10 mouse cellular contexts compared by ENCODE assay signal in genomic region chr2:121787767-121788166, GRCm38 (mm10). TPM values are rescaled to one million over a fixed set of nuclear protein-coding genes. Genes with fewer than 3 reads are reported as not detected.
DNase-seq lines count a peak whose midpoint lies in the region; ATAC-seq and TF ChIP-seq lines count a peak whose summit lies in the region.
"Had no signal": no experiment of that assay in that cellular context is flagged by ENCODE, and none has a peak within 500 bp of the region (broad histone marks: within the 10 kb centered on the region; RNA-seq: fewer than 3 reads in every experiment).

No protein-coding gene starts in this region.

- TF ChIP-seq EP300 in stomach, postnatal 0 days (optimal IDR thresholded peaks at IDR 0.05): no peak

- no peak overlapping the region for H3K9ac ChIP-seq in stomach, postnatal 0 days (ENCODE audit: low read length)
- no peak overlapping the region for H3K9ac ChIP-seq in midbrain, postnatal 0 days (replicated peaks; ENCODE audit: low read length, poor library complexity, severe bottlenecking)

- H3K9me3 ChIP-seq in stomach, postnatal 0 days (ENCODE audit: control insufficient read depth, low read length): no peaks in the 10 kb centered on the region
- H3K9me3 ChIP-seq in midbrain, postnatal 0 days (ENCODE audit: low read length): no peaks in the 10 kb centered on the region

- 43% methylated on average over 13 of the region's 13 CpGs for WGBS in stomach, postnatal 0 days
- 72% methylated on average over 13 of the region's 13 CpGs for WGBS in midbrain, postnatal 0 days

- no peak overlapping the region for H3K27ac ChIP-seq in stomach, postnatal 0 days (replicated peaks)
- no peak overlapping the region for H3K27ac ChIP-seq in midbrain, postnatal 0 days (ENCODE audit: low read depth, low read length)

- ATAC-seq in stomach, postnatal 0 days (ENCODE audit: low FRiP score, low TSS enrichment): no peak
- ATAC-seq in midbrain, postnatal 0 days (ENCODE audit: low FRiP score): no peak

- DNase-seq in heart, adult 11 months: peak; percentile 76
- DNase-seq in heart, adult 9 months (ENCODE audit: low spot score in 2 of 2): no peak
- peak; percentile 27 to 33 for DNase-seq in spleen, postnatal 36 days (ENCODE audit: low spot score in 2 of 2)
- no peak for DNase-seq in spleen, postnatal 14 days (ENCODE audit: low spot score in 2 of 2)
- DNase-seq in induced T-regulatory cell, adult 2 months (ENCODE audit: low read depth): peak; percentile 74
- peak; percentile 28 for DNase-seq in stomach, postnatal 0 days (ENCODE audit: low spot score)
- DNase-seq in midbrain, postnatal 0 days (ENCODE audit: low spot score): no peak
- no peak for DNase-seq in layer of hippocampus, postnatal 14 days (ENCODE audit: low spot score in 2 of 2)
- DNase-seq: kidney, postnatal 25 days; thymus, postnatal 14 days had no signal

- TF ChIP-seq CTCF in stomach, postnatal 0 days (IDR thresholded peaks at IDR 0.05; ENCODE audit: low read depth): no peak
- TF ChIP-seq CTCF in midbrain, postnatal 0 days (IDR thresholded peaks at IDR 0.05): no peak

- no peaks in the 10 kb centered on the region for H3K27me3 ChIP-seq in stomach, postnatal 0 days (ENCODE audit: control insufficient read depth, insufficient read depth, low read length)
- no peaks in the 10 kb centered on the region for H3K27me3 ChIP-seq in midbrain, postnatal 0 days (ENCODE audit: insufficient read depth, low read length)

- H3K4me1 ChIP-seq in stomach, postnatal 0 days (replicated peaks; ENCODE audit: control insufficient read depth, insufficient read depth): no peaks in the 10 kb centered on the region
- H3K4me1 ChIP-seq in midbrain, postnatal 0 days (ENCODE audit: insufficient read depth, low read length): no peaks in the 10 kb centered on the region

- H3K4me2 ChIP-seq in stomach, postnatal 0 days (replicated peaks; ENCODE audit: low read depth): peak overlapping the region; percentile 24
- H3K4me2 ChIP-seq in midbrain, postnatal 0 days (ENCODE audit: low read depth, low read length, poor library complexity, severe bottlenecking): no peak overlapping the region

- H3K36me3 ChIP-seq in stomach, postnatal 0 days (ENCODE audit: control insufficient read depth, insufficient read depth, low read length): no peaks in the 10 kb centered on the region
- no peaks in the 10 kb centered on the region for H3K36me3 ChIP-seq in midbrain, postnatal 0 days (ENCODE audit: insufficient read depth, low read length)

- H3K4me3 ChIP-seq in stomach, postnatal 0 days (ENCODE audit: low read depth, low read length): no peak overlapping the region
- H3K4me3 ChIP-seq in midbrain, postnatal 0 days (ENCODE audit: low read depth, low read length): no peak overlapping the region

RNA-seq across cellular contexts. Expression of gene Frmd5, which starts 19.1 kb away (rescaled TPM):
- 1.5 and 2.3 TPM in 2 replicates for polyA plus RNA-seq in stomach, postnatal 0 days (2015; fragmentation: Nextera tagmentation; extraction: Ambion mirVana)
- 38.3 and 42.5 TPM in 2 replicates for total RNA-seq in midbrain, postnatal 0 days (2014; rRNA removed)
- polyA plus RNA-seq in midbrain, postnatal 0 days (2015; fragmentation: Nextera tagmentation; extraction: Ambion mirVana): 12.3 and 14.6 TPM in 2 replicates
- 10 to 100 TPM; 32.8 to 33.8 TPM for total RNA-seq in layer of hippocampus, postnatal 14 days (2021)

Comparison
In these comparisons a context has a peak if more than half of its experiments do, and no peak if none do; other contexts are left out.
1. DNase-seq: peak in heart, adult 11 months (single experiment), spleen, postnatal 36 days (2 of 2), induced T-regulatory cell, adult 2 months (single experiment) and stomach, postnatal 0 days (single experiment); none in heart, adult 9 months (0 of 2), spleen, postnatal 14 days (0 of 2), midbrain, postnatal 0 days (single experiment) and layer of hippocampus, postnatal 14 days (0 of 2).